Mouse (Mus musculus) kidney, adult 9 months (tissue): ENCODE measurements around the gene Krt87.
A peak's percentile ranks its signal among the peaks of the same experiment; 100 is the strongest.

ENCODE experiments used
- DNase-seq: peaks from one replicate; pipeline ENCODE4 v3.0.0; 2022

Krt87 gene

DNA sequence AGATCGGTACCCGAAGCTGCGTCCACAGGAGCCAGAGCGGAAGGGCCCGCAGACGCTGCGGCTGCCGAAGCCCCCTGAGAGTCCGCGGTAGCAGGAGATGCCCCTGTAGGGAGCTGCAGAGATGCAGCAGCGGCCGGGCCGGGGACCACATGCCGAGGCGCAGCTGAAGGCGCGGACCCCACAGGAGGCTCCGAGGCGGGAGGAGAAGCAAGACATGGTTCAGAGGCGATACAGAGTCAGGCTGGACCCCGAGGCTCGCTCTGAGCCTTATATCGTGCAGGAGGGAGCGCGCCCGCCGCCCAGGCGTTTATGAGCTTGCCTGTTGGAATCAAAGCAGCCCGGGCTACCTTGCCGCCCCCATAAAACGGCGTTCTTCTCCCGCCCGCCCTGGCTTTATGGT lies at the start of gene Krt87:
Gene Krt87 (minus strand): TSS at position 250 of the 400 bp plus-strand sequence.
- no peak for DNase-seq

DNA sequence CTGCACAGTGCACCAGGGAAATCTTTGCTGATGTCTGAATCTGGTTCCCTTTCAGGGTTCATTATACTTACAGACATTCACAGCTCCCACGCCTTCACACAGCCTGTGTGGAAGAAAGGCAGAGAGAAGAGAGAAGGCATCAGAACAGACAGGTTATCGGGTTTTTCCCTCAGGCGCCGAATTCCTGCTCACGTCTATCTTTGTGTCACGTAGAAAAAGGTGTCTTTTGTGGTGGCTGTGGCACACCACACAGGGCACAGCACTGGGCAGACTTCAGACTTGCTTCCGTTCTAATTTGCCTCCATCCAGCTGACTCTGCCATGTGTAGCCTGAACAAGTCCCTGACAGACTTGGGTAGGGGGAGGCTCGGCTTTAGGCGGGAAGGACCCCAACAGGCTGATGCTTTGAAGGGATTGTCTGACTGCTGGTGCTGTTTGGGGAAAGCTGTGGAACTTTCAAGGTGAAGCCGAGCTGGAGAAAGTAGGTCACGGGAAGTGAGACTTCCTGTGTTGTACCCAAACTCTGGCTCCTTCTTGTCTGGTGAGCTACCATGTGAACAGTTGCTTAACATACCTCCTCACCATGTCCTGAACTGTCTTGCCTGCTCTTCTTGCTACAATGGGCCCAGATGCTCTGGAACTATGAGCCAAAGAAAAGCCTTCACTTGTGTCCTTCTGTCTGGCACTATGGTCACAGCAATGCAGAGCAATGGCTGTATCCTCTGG lies 47.5 kb upstream of the Krt87 start:
- no peak for DNase-seq

DNA sequence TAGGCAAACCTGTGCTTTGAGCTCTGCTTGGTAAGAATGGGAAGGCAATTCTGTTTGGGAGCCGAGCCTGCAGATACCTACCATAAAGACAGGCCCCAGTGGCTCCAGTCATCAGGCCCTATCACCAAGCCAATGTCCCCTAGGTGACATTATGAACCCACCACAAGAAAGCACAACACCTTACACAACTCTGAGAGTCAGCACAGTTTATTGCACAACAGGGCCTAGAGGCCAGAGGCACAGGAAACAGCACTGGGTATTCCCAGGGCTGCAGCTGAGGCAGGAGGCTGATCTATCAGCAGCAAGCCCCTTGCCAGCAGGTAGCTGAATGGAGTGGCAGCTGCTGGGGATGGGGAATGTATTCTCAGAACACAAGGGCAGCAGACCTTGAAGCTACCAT lies 46.3 kb upstream of the Krt87 start:
- no peak for DNase-seq

DNA sequence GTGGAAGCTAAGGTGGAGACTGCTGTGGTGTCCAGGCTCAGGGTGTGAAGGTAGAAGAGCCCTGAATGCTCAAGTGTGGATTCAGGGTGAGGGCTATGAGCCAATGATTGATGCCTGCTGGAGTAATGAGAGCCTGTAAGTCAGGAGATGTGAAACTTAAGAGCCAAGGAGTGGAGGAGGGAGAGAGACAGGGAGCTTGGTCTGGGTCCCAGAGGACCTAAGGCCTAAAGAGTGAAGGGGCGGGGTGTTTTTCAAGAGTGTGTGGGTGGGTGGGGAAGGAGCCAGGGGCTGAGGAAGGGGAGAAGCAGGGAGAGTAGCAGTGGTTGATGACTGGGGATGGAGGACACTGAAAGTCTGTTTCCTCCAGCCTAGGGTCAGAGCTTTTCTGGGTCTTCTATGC lies 45.0 kb upstream of the Krt87 start:
- DNase-seq: no peak

DNA sequence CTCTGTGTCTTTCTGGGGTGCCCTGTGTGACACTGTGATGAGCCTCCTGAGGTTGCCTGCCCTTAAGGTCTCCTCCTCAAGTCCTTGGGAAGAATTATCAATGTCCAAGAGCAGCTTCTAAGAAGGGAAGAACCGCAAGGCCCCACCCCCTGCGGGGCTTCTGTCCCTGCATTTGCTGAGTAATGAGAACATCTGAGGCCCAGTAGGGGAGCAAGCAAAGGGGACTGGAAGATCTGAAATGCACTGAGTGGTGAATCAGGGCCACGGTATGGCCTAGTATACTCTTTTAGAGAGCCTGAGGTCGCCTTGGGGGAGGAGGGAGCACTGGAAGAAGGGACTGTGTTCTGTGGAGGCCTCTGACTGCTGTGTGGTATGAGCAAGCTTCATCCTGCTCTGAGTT lies 43.5 kb upstream of the Krt87 start:
- DNase-seq: no peak

DNA sequence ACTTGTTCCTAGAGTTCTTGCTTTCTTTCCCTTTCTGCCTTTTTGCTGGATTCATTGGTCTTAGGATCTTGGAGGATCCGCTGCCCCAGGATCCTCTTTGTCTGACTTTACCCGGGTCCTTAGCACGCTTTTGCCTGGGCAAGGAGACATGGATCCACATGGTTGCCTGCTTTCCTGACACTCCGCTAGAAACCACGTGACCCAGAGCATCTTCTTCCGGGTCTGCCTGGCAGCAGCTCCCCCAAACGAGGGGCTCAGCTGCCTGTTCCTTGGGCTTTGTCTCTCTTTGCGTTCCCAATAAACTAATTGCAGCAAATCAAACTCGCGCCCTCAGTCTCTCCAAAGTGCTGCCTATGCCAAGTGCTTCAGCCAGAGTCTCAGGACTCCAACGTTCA lies 41.1 kb upstream of the Krt87 start:
- DNase-seq: no peak

DNA sequence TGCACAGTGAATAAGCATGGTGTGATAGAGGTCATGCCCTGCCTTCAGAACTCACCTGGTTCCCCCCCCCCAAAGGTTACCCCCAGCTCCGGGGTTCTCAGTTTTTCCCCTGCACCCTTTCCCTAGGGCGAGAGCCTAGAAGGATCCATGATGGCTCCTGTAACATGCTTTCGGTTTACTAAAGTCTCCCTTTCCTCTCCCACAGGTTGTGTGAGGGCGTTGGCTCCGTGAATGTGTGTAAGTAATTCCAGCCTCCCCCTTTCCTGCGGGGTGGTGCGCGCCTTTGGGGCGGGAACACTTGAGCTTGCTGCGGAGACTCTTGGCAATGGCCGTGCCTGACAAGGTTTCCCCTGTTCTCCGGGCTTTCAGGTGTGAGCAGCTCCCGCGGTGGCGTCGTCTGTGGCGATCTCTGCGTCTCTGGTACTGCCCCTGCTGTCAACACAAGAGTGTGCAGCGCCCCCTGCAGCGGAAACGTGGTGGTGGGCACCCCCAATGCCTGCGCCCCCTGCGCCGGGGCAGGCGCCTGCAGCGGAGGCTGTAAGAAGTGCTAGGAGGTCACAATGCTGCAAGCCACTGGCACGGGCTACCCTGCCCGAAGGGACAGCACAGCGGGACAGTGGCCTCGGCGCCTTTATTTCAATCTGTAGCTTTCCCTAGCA lies 40.5 kb upstream of the Krt87 start:
- DNase-seq: peak; percentile 20

DNA sequence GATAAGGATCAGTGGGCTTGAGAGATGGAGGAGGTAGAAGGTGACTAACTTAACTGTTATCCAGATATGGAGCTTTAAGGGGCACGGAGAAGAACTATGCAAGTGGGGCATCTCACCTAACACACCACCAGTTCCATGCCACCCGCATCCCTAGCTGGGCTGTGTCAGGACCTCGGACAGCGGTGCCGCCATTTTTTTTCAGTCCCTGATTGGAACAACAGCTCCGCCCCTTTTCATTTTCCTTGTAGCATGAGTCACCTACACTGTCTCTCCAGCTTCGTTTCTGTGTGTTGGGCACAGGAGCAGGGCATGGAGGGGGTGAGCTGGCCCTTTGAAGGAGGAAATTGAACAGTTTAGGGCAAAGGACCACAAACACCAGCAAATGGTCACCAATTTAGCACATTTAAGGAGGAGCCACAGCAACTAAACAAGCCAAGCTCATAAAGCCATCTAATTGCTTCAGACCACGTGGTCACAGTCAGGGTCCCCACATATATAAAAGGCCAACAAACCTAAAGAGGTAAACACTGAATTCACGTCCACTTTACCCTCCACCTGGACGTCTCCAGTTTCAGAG lies 34.4 kb upstream of the Krt87 start, which contains the start of gene Krt86:
Gene Krt86 (plus strand): TSS at position 527 of the 577 bp plus-strand sequence.
- no peak for DNase-seq

DNA sequence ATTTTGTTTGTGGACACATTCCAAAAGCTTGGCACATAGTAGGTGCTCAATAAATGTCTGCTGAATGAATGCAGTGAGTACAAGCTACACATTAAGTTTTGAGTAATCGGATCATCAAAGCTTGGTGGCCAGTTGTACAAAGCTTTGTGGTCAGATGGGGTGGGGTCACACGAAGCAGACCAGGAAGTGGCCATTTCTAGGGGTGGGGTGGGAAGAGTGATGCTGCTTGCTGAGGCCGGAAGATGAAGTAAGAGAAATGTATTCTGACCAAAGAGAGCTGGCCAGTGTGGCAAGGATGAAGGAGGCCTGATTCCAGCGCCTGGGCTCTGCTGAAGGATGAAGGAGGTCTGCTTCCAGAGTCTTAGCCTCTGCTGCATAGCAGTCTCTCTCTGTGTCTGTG lies 30.5 kb upstream of the Krt87 start:
- DNase-seq: no peak

DNA sequence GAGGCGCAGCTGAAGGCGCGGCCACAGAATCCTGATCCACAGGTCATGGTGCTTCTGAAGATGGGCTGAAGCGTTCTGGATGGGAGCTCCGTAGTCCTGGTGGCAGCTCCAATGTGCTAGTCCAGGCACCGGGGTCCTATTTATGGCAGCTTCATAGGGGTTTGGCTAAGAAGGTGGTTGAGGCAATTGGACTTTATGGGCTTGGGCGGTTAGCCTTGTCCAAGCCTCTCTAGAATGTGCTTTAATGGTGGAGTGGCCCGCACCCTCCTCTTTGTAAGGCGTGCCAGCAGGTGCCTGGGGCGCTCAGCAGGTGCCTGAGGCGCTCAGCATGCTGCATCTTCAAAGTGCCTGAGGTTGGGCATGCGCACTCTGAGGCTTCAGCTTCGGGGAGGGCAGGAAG lies 25.0 kb upstream of the Krt87 start, which contains the start of gene Krt81:
Gene Krt81 (minus strand): TSS at position 101 of the 400 bp plus-strand sequence.
- no peak for DNase-seq

DNA sequence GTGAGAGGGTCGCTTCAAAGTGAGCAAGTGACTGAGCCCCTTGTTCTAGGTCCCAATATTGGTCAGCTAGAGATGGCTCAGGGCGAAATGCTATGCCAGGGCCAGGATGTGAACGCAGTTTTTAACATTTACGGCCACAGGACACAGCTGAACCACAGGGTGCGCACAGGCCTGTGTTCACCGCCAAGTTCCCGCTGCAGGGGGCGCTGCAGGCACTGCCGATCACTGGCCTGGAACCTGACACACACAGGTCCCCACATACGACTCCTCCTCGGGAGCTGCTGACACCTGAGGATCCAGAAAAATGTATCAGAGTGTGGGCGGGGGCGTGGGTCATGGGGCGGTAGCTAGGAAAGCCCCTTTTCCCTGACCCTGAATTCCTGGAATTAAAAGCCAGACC lies 20.7 kb upstream of the Krt87 start:
- no peak for DNase-seq

DNA sequence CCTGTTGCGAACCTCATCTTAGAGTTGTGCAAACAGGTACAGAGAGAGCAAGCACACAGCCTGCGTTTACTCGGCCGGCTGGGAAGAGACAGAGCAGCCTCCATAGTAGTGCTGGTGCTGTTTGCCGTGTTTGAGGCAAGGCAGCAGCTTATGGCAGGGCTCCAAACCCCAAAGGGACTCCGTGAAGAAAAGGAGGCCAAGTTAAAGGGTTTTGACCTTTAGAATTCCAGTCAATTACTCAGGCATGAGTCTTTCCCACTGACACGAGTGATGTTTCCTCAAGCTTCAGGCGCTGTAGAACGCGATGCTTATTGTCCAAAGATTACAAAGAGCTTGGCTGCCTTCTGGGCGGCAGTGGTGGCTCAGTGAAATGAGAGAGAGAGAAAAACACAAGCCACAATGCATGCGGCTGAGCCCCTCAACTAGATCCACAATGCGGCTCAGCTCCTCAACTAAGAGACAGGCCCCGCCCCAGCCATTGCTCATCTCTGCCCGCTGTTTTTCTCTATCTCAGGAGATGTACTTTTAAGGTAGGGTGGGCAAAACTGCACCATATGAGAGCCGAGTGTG lies 19.8 kb upstream of the Krt87 start:
- peak; percentile 37 for DNase-seq

DNA sequence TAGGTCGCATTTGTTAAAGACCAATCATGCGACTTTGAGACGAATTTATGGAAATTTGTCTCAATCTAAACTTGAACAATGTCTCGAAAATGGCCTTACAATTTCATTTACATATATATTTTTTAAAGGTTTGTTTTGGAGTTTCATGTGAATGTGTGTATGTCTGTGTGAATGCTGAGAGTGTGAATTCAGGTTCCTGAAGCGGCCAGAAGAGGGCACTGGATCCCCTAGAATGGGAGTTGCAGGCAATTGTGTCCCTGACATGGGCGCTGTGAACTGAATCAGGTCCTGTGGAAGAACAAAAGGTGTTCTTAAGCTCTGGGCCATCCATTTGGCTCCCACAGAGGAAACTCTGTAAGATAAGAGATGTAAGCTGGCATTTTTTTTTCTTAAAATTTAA lies 17.3 kb upstream of the Krt87 start:
- no peak for DNase-seq

DNA sequence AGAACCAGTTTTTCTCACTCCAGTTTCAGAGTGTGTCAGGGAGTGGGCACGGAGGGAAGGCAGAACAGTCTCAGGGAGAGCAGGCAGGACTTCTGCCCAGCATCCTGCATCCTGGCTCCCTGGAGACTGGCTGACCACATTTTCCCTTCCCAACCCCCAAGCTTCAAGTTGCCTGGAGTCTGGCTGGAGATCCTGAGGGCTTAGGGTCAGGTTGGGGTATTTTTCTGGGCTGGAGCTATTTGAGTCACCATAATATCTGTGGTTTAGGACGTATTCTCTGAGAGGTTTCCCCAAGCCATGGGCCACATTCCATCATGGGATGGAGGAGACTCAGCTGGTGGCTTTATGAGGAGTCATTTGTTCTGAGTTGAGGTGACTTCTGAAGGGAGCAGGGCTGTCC lies 16.7 kb upstream of the Krt87 start:
- DNase-seq: peak; percentile 34

DNA sequence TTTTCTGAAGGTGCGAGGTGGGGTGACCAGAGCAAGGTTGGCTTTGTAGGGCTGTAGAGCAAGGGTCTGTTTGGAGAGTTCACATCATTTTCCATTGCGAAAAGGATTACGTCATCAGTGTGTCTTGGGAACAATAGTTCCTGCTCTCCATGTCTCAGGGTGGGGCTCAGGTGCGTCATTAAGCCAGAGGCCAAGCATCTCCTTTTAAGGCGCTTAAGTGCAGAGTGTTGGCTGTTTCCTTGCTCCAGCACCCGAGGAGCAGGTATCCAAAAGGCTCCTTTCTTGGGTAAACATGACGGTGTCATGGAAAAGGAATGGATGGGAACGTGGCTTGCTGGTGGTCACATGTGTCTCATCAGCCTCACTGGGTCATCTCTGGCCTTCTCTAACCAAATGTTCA lies 16.2 kb upstream of the Krt87 start:
- no peak for DNase-seq

DNA sequence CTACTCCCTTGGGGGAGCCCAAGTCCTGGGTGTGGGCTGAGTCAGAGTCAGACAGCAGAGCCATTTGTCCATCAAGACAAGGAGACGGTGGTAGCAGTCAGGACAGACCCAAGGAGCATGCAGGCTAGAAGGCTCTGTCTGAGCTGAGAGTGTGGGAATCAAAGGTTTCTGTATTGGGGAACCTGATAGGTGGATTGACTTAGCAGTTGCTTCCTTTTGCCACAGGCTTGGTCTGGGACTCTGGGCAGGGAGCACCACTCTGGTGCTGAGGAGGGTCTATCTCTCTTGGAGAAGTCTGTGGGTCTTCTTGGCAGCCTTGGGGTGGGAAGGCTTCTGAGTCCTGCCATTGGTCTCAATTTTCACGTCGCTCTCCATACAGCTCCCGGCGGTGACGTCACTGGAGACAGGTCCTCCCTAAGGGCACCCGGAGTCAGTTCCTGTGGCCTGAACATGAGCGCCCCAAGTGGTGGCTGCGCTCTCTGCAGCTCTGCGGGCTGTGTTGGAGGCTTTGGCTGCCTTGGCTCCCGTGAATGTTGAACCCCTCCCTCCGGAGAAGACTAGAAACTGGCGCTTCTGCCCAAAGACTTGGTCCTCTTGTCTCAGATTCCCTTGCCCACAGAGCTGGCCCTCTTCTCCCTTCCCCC lies 14.6 kb upstream of the Krt87 start:
- DNase-seq: peak; percentile 73

DNA sequence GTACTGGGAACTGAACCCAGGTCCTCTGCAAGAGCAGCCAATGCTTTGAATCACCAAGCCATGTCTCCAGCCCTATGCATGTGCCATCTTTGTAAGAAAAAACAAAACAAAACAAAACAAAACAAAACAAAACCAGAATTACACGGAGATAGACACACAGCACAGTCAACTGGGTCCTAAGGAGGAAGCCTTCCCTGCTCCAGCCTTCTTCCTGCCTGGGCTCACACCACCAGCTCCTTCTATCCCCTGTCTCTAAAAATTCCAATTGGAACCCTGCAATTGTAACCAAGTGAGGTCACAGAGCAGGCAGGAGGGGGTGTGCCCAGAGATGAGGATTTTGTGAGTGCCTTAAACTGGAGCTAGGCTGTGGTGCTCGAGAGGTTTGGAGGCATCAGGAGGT lies 8.8 kb upstream of the Krt87 start, which contains the start of gene Krt88:
Gene Krt88 (plus strand): TSS at position 301 of the 400 bp plus-strand sequence.
- no peak for DNase-seq

DNA sequence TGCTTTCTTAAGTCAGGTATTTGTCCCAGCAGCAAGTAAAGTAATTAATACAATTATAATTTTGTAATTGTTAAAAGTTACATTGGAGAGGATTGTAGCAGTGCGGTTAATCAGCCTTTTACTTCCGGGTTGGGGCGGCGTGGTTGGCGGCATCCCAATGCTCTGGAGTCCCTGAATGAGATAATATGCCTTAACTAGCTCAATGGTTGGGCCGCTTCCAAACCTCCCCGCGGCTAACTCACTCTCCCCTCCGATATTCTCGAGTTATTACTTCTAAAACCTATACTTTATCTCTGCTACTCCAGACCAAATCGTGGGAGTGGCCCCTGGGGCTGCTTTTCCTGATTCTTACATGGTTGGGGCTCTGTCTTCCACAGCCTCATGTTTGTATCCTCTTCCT lies 8.0 kb upstream of the Krt87 start:
- no peak for DNase-seq

DNA sequence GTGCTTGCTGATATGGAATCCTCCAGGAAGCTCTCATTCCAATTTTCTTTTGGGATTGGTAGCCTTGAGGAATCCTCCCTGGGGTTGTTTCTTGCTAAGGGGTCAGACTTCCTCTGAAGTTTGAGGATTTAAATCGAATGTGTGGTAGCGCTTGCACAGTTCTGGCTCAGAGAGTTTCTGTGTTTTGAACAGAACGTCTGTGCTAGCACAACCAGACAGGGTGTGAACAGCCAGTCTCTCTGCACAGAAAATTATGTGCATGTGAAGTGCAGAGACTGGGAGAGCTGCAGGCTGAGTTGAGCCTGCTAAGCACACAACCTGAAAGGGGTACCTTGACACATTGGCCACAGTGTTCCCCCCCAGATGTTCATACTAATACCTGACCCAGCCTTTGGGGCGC lies 2.2 kb upstream of the Krt87 start:
- no peak for DNase-seq

DNA sequence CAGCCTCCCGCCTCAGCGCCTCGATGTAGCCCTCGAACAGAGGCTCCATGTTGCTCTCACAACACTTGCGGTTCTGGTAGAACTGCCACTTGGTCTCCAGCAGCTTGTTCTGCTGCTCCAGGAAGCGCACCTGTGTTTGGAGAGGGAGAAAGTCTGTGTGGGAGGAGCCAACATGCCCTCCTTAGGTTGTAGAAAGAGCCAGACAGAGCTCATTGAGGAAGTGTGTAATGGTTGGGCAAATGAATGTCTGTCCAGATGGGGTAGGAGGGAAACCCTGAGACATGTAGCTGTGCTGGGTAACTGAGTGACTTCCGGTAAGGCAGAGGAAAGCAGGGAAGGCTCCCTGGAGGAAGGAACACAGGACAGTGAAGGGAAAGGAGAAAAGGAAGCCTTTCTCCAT lies 2.0 kb downstream of the Krt87 start:
- no peak for DNase-seq

DNA sequence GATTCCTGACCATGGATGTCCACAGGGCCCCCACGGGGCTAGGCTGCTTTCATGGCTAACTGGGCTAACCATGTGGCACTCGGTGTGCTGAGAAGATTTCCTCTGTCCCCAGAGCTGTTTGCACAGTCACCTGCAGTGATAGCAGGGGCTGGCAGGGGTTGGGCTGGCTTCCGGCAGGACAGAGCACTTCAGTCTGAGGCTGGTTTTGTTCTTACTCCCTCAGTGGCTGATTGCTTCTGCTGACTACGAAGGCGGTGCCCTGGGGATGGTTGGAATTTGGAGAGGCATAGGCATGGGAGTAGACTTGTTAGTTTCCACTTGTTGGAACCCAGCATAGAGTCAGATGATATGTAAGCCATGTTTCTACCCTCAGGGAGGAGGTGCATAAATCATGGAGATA lies 13.7 kb downstream of the Krt87 start:
- DNase-seq: no peak

DNA sequence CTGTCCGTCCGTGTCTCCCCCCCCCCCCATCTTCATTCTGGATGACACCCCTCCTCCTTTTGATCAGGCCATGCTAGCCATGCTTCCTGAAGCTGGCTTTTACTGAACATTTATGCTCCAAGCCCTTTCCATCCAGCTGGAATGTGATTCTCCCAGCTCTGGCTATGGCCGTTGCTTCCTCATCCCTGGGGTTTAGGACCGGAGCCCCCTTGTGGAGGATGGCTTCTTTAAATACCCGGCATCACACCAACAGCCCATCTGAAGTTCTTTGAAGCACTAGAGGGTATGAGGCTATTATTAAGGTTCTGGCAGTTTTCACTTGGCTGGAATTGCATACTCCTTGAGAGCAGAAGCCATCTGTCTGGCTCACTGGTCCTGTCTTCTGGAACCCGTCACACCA lies 17.7 kb downstream of the Krt87 start:
- DNase-seq: no peak

DNA sequence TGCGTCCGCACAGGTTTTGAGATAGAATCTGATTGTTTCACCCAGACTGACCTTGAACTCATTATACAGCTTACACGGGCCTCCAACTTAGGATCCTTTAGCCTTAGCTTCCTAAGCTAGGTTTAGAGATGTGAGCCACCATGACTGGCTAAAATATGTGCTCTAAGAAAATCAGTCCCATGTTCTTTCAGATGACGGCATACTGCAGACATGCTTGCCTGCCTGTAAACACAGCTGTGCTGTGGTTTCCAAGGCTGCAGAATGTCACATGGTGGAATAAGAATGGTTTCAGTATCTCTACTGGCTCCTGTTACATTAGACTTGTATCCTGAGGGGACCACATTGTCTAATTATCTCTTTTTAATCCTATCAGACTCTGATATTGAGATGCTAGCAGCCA lies 19.7 kb downstream of the Krt87 start:
- no peak for DNase-seq
